Mouse (Mus musculus): Measurements from ENCODE around the gene P2ry6. TPM values are rescaled to one million over a fixed set of nuclear protein-coding genes. Genes with fewer than 3 reads are reported as not detected.

Gene P2ry6
- polyA plus RNA-seq, 1 experiment from 2014 or later = 2.3 TPM

DNA sequence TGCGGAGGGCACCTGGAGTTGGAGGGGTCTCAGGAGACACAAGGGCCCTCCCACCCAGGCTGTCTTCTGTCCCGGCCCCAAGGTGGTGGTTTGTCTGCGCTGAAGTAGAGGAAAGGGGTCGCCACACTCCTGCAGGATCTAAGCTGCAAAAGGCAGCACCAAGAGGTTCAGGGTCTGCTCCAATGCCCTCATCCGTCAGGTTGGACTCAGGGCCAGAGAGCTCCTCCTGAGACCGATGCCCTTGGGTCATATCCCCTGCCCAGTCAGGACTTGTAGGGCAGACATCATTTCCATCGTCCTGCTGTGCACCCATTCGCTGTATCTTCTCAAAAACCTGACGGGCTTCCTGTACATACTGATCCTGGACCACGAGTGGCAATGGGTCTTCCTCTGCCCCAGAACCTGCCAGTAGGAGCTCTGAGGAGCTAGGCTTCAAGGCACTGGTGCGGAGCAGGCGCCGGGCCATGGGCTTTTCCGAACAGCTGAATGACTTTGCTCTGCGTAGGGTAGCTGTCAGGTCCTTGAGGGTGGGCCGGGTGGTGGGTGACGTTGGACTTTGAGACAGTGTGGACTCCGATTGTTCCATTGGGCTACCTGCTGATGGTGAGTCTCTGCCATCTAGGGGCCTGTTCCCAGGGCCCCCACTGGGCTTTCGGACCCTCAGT is 44.7 kb downstream of the P2ry6 start:
- Histone ChIP-seq H3K4me3 (ENCODE audit: low read depth, low read length) (0 out of 2 replicates have a peak overlapping the region, but pooled peaks have one; percentile 51), H3K9ac (ENCODE audit: low read length) (no peak overlapping the region), H3K4me1 (ENCODE audit: control insufficient read depth, insufficient read depth, low read length) (peaks cover 54% of the 10 kb centered on the region), H3K9me3 (replicated peaks; ENCODE audit: control insufficient read depth, low read length) (no peaks in the 10 kb centered on the region), H3K4me2 (ENCODE audit: low read length) (peak overlapping the region; percentile 92), H3K27me3 (replicated peaks; ENCODE audit: control insufficient read depth, insufficient read depth, low read length) (0 out of 2 replicates have a peak, but pooled peaks cover 6% of the 10 kb centered on the region), H3K27ac (ENCODE audit: low read depth, low read length) (no peak overlapping the region), H3K36me3 (ENCODE audit: control insufficient read depth, insufficient read depth, low read length) (no peaks in the 10 kb centered on the region)
- ATAC-seq (no peak), DNase-seq (ENCODE audit: low spot score) (no peak)
- WGBS = 85% methylated on average over 19 of the region's 19 CpGs

DNA sequence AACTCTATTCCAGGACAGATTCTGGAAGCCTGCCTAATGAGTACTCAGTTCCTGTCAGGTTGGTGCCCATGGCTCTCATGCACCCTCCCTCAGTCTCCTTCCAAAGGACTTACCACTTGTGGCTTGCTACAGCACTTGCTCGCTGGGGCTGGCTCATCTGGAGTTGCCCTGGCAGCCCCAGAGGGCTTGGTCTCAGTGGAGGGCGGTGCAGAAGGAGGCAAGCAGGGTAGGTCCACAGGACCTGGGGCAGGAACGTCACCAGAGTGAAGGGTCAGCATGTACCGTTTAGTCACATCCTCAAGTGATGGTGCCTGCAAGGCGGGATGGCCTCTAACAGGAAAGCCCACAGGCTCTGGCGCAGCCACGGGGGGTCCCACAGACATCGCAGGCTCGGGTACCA is 46.0 kb downstream of the P2ry6 start:
- Histone ChIP-seq H3K4me2 (ENCODE audit: low read length) (peak overlapping the region; percentile 92), H3K9me3 (replicated peaks; ENCODE audit: control insufficient read depth, low read length) (no peaks in the 10 kb centered on the region), H3K9ac (ENCODE audit: low read length) (no peak overlapping the region; the same call in 1 of the 2 replicates), H3K27me3 (replicated peaks; ENCODE audit: control insufficient read depth, insufficient read depth, low read length) (0 out of 2 replicates have a peak, but pooled peaks cover 6% of the 10 kb centered on the region), H3K4me3 (ENCODE audit: low read depth, low read length) (peak overlapping the region; percentile 17), H3K4me1 (ENCODE audit: control insufficient read depth, insufficient read depth, low read length) (peaks cover 59% of the 10 kb centered on the region), H3K36me3 (ENCODE audit: control insufficient read depth, insufficient read depth, low read length) (no peaks in the 10 kb centered on the region), H3K27ac (ENCODE audit: low read depth, low read length) (no peak overlapping the region)
- WGBS = 67% methylated on average over 9 of the region's 9 CpGs
- ATAC-seq = no peak
- no peak for DNase-seq (ENCODE audit: low spot score)

DNA sequence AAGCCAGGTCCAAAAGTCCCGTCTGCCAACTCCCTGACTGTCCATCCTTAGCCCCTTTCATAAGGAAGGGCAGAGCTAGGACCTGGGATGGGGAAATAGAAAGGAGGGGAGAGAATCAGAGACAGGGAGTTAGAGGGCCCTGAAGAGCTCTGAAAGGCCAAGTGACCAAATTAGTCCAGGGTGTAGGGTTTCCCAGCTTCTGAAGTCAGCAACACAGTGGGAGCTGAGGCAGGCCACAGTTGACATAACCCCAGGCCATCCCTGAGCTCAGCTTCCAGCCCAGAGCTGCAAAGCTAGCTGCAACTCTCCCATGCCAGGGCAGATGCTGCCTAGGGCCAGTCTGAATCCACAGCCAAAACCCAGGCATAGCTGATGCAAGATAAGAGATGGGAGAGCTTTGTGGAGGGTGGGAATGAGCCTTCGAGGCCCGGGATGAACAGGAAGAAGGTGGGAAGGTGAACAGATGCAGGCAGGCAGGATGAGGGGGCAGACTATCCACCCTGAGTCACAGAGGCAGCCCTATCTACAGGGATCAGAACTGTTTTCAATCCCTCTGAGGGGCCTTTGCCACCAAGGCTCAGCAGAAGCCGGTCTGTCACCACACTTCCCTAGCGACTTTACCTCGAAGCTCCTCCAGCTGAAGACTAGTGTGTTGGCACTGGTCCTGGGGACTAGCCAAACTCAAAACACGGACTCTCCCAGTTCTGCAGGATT is 47.0 kb downstream of the P2ry6 start:
- 19% methylated on average over 7 of the region's 7 CpGs for WGBS
- Histone ChIP-seq H3K27ac (ENCODE audit: low read depth, low read length) (peak overlapping the region; percentile 27; the same call in 1 of the 2 replicates), H3K4me3 (ENCODE audit: low read depth, low read length) (peak overlapping the region; percentile 17), H3K9ac (ENCODE audit: low read length) (peak overlapping the region; percentile 50), H3K4me2 (ENCODE audit: low read length) (peak overlapping the region; percentile 92), H3K9me3 (replicated peaks; ENCODE audit: control insufficient read depth, low read length) (no peaks in the 10 kb centered on the region), H3K27me3 (replicated peaks; ENCODE audit: control insufficient read depth, insufficient read depth, low read length) (0 out of 2 replicates have a peak, but pooled peaks cover 6% of the 10 kb centered on the region), H3K4me1 (ENCODE audit: control insufficient read depth, insufficient read depth, low read length) (peaks cover 64% of the 10 kb centered on the region), H3K36me3 (ENCODE audit: control insufficient read depth, insufficient read depth, low read length) (no peaks in the 10 kb centered on the region)
- DNase-seq (ENCODE audit: low spot score) (no peak), ATAC-seq (no peak)

DNA sequence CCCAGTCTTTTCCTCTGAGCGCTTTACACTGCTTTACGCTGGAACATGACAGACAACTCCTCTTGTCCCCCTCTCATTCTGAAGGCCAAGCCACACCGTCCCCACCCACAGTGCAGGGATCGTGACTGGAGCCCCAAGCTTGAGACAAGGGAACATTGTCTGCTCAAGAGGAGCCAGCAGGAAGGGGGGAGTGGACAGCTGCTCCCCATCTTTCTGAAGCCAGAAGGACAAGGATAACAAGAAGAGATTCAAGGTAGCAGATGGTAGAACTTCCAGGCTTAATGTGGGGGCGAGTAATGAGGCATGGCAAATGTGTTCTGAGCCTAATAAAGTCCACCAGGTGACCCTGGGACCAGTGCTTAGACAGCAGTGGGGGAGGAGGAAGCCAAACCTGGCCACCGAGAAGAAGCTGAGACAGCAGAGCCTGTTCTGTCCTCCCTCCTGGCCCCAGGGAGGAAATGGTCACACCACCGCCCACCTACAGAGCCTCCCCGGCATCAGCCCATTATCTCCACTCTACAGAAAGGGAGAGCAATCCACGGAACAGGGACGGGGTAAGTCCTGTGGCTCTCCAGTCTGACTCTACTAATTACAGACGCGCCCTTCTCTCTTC is 48.0 kb downstream of the P2ry6 start:
- 0 out of 2 replicates have a peak, but pooled peaks cover 2% of the 10 kb centered on the region for H3K36me3 ChIP-seq (ENCODE audit: control insufficient read depth, insufficient read depth, low read length)
- no peak for ATAC-seq
- H3K27me3 ChIP-seq (replicated peaks; ENCODE audit: control insufficient read depth, insufficient read depth, low read length) = 0 out of 2 replicates have a peak, but pooled peaks cover 6% of the 10 kb centered on the region
- peak overlapping the region; percentile 17 for H3K4me3 ChIP-seq (ENCODE audit: low read depth, low read length)
- H3K9me3 ChIP-seq (replicated peaks; ENCODE audit: control insufficient read depth, low read length) = no peaks in the 10 kb centered on the region
- H3K4me1 ChIP-seq (ENCODE audit: control insufficient read depth, insufficient read depth, low read length) = peaks cover 63% of the 10 kb centered on the region
- H3K4me2 ChIP-seq (ENCODE audit: low read length) = peak overlapping the region; percentile 92
- H3K9ac ChIP-seq (ENCODE audit: low read length) = peak overlapping the region; percentile 50; the same call in 1 of the 2 replicates
- no peak for DNase-seq (ENCODE audit: low spot score)
- H3K27ac ChIP-seq (ENCODE audit: low read depth, low read length) = no peak overlapping the region
- WGBS = 18% methylated on average over 12 of the region's 12 CpGs

DNA sequence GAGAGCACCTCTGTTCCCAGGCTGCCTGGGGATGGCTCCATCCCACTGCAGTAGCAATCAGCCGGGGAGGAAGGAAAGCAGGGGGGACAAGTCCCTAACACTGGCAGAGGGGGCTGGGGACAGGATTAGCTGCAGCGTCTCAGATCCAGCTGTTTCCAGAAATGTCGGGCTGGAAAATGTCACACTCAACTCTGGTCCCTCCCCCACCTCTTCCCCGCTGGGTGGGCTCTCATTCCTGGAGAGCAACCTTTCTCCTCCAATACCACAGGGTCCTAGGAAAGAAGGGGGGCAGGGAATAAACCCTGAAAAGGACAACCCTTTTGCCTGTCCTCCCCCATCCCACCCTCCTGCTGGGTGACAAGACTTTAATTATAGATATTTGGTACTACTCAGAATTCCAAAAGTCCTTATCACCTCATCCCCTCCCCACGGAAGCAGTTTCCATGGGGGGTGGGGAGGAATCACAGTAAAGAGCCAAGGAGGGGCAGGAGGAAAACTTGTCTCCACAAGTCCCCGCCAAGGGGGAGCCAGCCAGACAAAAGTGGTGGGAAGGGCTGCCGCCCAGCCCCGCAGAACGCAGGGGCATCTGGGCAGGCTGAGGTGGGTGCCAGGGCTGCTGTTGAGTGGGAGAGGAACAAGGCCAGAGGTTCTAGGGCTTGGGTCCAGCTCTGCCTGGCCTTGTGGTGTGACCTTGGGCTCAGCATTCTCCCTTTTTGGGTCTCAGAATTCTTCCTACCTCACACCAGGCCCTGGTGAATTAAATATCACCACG is 49.6 kb downstream of the P2ry6 start:
- no peak for ATAC-seq
- Histone ChIP-seq H3K4me1 (ENCODE audit: control insufficient read depth, insufficient read depth, low read length) (peaks cover 57% of the 10 kb centered on the region), H3K4me2 (ENCODE audit: low read length) (peak overlapping the region; percentile 92), H3K9me3 (replicated peaks; ENCODE audit: control insufficient read depth, low read length) (no peaks in the 10 kb centered on the region), H3K27me3 (replicated peaks; ENCODE audit: control insufficient read depth, insufficient read depth, low read length) (no peaks in the 10 kb centered on the region), H3K27ac (ENCODE audit: low read depth, low read length) (no peak overlapping the region), H3K9ac (ENCODE audit: low read length) (no peak overlapping the region), H3K36me3 (ENCODE audit: control insufficient read depth, insufficient read depth, low read length) (0 out of 2 replicates have a peak, but pooled peaks cover 2% of the 10 kb centered on the region), H3K4me3 (ENCODE audit: low read depth, low read length) (no peak overlapping the region)
- DNase-seq (ENCODE audit: low spot score) = no peak
- WGBS = 21% methylated on average over 10 of the region's 10 CpGs

DNA sequence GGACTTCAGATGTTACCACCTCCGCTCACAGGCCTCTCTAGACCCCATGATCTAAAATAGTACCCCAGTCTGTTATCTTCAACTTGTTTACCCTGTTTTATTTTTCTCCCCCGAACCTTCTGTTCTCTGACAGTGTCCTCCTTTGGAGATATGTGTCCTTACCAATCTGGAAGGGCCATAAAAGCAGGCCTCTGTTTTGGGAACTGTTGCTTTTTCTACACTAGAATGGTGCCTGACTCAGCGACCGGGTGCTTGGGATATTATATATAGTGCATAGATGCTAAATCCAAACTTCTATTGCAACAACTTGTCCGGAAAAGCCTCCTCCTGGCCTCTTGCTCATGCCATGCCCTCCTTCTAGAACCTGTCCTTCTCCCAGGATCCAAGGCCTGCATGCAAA is 50.2 kb downstream of the P2ry6 start:
- no peak overlapping the region for H3K4me2 ChIP-seq (ENCODE audit: low read length)
- 89% methylated on average over 5 of the region's 5 CpGs for WGBS
- H3K9ac ChIP-seq (ENCODE audit: low read length) = no peak overlapping the region
- H3K27ac ChIP-seq (ENCODE audit: low read depth, low read length) = no peak overlapping the region
- H3K4me1 ChIP-seq (ENCODE audit: control insufficient read depth, insufficient read depth, low read length) = peaks cover 58% of the 10 kb centered on the region
- H3K9me3 ChIP-seq (replicated peaks; ENCODE audit: control insufficient read depth, low read length) = no peaks in the 10 kb centered on the region
- ATAC-seq (no peak), DNase-seq (ENCODE audit: low spot score) (no peak)
- no peaks in the 10 kb centered on the region for H3K27me3 ChIP-seq (replicated peaks; ENCODE audit: control insufficient read depth, insufficient read depth, low read length)
- 0 out of 2 replicates have a peak, but pooled peaks cover 2% of the 10 kb centered on the region for H3K36me3 ChIP-seq (ENCODE audit: control insufficient read depth, insufficient read depth, low read length)
- H3K4me3 ChIP-seq (ENCODE audit: low read depth, low read length) = no peak overlapping the region

DNA sequence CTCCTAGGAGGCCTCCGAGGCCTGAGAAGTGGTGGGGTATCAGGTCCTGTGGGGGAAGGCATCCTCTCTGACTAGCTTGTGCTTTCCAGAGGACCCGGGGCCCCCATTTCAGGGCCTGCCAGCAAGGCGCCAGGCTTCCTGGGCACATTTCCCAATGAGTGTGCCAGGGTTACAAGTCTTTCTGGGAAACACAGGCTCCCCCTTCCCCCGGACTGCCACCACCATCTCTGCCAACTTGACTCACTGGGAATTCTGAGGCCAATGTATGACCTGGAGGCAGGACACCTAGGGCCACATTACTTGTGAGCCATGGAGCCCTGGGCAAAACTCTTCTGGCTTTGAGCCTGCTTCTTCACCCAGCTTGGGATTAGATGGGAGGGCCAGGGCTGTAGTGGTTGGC is 51.5 kb downstream of the P2ry6 start:
- WGBS = 61% methylated on average over 4 of the region's 4 CpGs
- DNase-seq (ENCODE audit: low spot score) (peak; percentile 49), ATAC-seq (no peak)
- Histone ChIP-seq H3K36me3 (ENCODE audit: control insufficient read depth, insufficient read depth, low read length) (0 out of 2 replicates have a peak, but pooled peaks cover 2% of the 10 kb centered on the region), H3K4me3 (ENCODE audit: low read depth, low read length) (no peak overlapping the region), H3K27me3 (replicated peaks; ENCODE audit: control insufficient read depth, insufficient read depth, low read length) (no peaks in the 10 kb centered on the region), H3K9ac (ENCODE audit: low read length) (no peak overlapping the region; the same call in 1 of the 2 replicates), H3K4me2 (ENCODE audit: low read length) (no peak overlapping the region), H3K4me1 (ENCODE audit: control insufficient read depth, insufficient read depth, low read length) (peaks cover 47% of the 10 kb centered on the region), H3K27ac (ENCODE audit: low read depth, low read length) (peak overlapping the region; percentile 9; the same call in 1 of the 2 replicates), H3K9me3 (replicated peaks; ENCODE audit: control insufficient read depth, low read length) (no peaks in the 10 kb centered on the region)

DNA sequence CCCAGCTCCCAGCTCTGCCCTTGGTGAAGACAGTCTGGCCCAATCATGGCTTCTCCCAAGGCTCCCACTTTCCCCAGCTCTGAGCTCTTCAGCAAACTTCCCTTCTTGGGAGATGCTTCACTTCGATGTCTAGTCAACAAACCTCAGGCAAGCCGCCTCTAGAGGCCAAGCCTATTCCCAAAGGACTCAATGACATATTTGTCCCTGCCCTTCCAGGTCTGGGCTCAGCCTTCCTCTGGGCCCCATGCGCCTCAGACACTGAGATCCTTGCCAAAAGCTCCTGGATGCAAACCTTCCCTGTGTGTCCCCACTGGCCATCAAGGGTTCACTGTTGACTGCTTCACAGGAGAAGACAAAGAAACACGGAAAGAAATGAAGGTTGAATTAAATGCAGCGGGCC is 53.2 kb downstream of the P2ry6 start:
- H3K9ac ChIP-seq (ENCODE audit: low read length) = no peak overlapping the region
- H3K4me3 ChIP-seq (ENCODE audit: low read depth, low read length) = no peak overlapping the region
- DNase-seq (ENCODE audit: low spot score) (no peak), ATAC-seq (no peak)
- peaks cover 32% of the 10 kb centered on the region for H3K4me1 ChIP-seq (ENCODE audit: control insufficient read depth, insufficient read depth, low read length)
- no peak overlapping the region for H3K4me2 ChIP-seq (ENCODE audit: low read length)
- H3K27me3 ChIP-seq (replicated peaks; ENCODE audit: control insufficient read depth, insufficient read depth, low read length) = no peaks in the 10 kb centered on the region
- H3K9me3 ChIP-seq (replicated peaks; ENCODE audit: control insufficient read depth, low read length) = no peaks in the 10 kb centered on the region
- no peak overlapping the region for H3K27ac ChIP-seq (ENCODE audit: low read depth, low read length)
- WGBS = 93% methylated on average over 5 of the region's 5 CpGs
- H3K36me3 ChIP-seq (ENCODE audit: control insufficient read depth, insufficient read depth, low read length) = peaks cover 5% of the 10 kb centered on the region; the same call in 1 of the 2 replicates
